Mouse (Mus musculus) neural tube, embryonic 11.5 days (tissue): ENCODE measurements around the gene Zzz3. TPM values are rescaled to one million over a fixed set of nuclear protein-coding genes. Genes with fewer than 3 reads are reported as not detected.

ENCODE experiments used
- ATAC-seq: fragments of 200-750 bp; cut with Nextera tagmentation; 2 replicates; pipeline ENCODE4 v1.8.0; 2017; ENCODE audit warnings: moderate number of reproducible peaks, mild to moderate bottlenecking, moderate TSS enrichment, moderate library complexity; ENCODE audit not compliant: insufficient read depth, low FRiP score, low TSS enrichment
- DNase-seq: peaks from one replicate; pipeline ENCODE4 v3.0.0-alpha.2; 2015; ENCODE audit warnings: low spot score
- H3K27ac ChIP-seq: fragments of 300-500 bp; sonication (generic); 2 replicates; pipeline ENCODE4 v1.5.1; 2014; ENCODE audit warnings: low read depth, mild to moderate bottlenecking, low read length
- H3K27me3 ChIP-seq: fragments of 300-500 bp; sonication (generic); 2 replicates; pipeline ENCODE4 v1.6.1; 2014; ENCODE audit warnings: mild to moderate bottlenecking, low read length, mixed read lengths; ENCODE audit not compliant: control insufficient read depth, insufficient read depth
- H3K36me3 ChIP-seq: fragments of 300-500 bp; sonication (generic); 2 replicates; pipeline ENCODE4 v1.6.1; 2014; ENCODE audit warnings: mild to moderate bottlenecking, low read length, moderate library complexity, mixed read lengths; ENCODE audit not compliant: control insufficient read depth, insufficient read depth
- H3K4me1 ChIP-seq: fragments of 300-500 bp; sonication (generic); 2 replicates; pipeline ENCODE4 v1.6.1; 2014; ENCODE audit warnings: low read length, mixed read lengths; ENCODE audit not compliant: control insufficient read depth, insufficient read depth
- H3K4me2 ChIP-seq: fragments of 300-500 bp; sonication (generic); 2 replicates; pipeline ENCODE4 v1.6.1; 2014; ENCODE audit warnings: low read depth, mild to moderate bottlenecking, moderate library complexity
- H3K4me3 ChIP-seq: fragments of 300-500 bp; sonication (generic); 2 replicates; pipeline ENCODE4 v1.5.1; 2014; ENCODE audit warnings: low read depth, low read length
- H3K9ac ChIP-seq: fragments of 300-500 bp; sonication (generic); 2 replicates; pipeline ENCODE4 v1.6.1; 2014; ENCODE audit warnings: mild to moderate bottlenecking, low read length
- H3K9me3 ChIP-seq: fragments of 300-500 bp; sonication (generic); 2 replicates; pipeline ENCODE4 v1.6.1; 2016; ENCODE audit warnings: low read length; ENCODE audit not compliant: control insufficient read depth
- WGBS: fragments of 180-500 bp; shearing (Covaris S2); extraction: QIAGEN DNeasy Blood & Tissue Kit; methylation state at CpG from one replicate; pipeline ENCODE4 v1.1.7; 2014; 5-methylcytosine and 5-hydroxymethylcytosine counted together
- polyA plus RNA-seq: library from polyadenylated mRNA; unstranded; fragments of >200 nt; fragmentation: Nextera tagmentation; extraction: Ambion mirVana; gene quantifications from 2 replicates; pipeline ENCODE4 v1.2.1, GENCODE M21; 2014

The Zzz3 gene
- polyA plus RNA-seq, 1 experiment from 2014 or later = 64.6 TPM

- no peaks in the 10 kb centered on the region; the same call in 1 of the 2 replicates for H3K4me1 ChIP-seq
- H3K36me3 ChIP-seq = no peaks in the 10 kb centered on the region
- 94% methylated on average over 3 of the region's 3 CpGs for WGBS
- H3K4me3 ChIP-seq = no peak overlapping the region
- H3K4me2 ChIP-seq = no peak overlapping the region
- H3K9me3 ChIP-seq = no peaks in the 10 kb centered on the region
- no peak overlapping the region for H3K27ac ChIP-seq
- ATAC-seq (no peak), DNase-seq (no peak)
- no peak overlapping the region for H3K9ac ChIP-seq
- no peaks in the 10 kb centered on the region for H3K27me3 ChIP-seq
These were observed 80.6 kb downstream of the Zzz3 start for GRCm38 (mm10) chr3:152475894-152476293.

DNA sequence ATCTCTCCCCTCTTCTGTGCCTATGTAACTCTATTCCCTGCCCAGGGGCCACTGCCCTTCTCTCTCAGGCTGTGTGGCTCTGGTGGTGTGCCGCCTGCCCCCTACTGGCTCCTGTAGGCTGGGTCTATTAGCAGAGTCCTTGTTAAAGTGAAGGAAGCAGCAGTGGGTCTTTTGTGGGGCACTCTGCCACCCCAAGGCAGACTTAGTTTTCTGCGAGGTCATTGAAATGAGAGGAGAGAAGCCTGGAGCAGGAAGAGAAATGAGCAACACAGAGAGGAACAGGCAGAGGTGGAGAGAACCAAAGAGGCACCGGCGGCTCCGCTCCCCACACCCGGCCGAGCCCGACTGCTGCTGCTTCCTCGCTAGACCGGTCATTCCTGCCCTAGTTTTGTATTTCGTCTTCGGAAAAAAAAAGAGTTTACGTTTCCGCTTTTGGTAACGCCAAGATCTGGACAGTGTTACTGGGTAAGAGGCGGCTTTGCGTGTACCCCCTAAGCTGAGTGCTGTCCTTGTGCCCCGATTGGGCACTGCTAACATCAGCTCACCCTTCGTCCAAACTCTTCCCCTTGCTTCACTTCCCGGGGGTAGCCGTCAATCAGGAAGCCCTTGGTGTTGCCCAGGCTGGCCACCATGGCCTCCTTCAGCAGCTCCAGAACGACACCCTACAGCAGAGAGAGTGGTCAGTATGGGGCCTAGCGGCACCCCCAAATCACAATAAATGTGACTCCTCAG lies 82.7 kb downstream of the Zzz3 start:
- no peaks in the 10 kb centered on the region for H3K27me3 ChIP-seq
- no peaks in the 10 kb centered on the region for H3K36me3 ChIP-seq
- peak; percentile 72 for ATAC-seq
- WGBS = 5% methylated on average over 23 of the region's 23 CpGs
- H3K27ac ChIP-seq = no peak overlapping the region
- peak overlapping the region; percentile 27 for H3K4me3 ChIP-seq
- H3K4me2 ChIP-seq = peak overlapping the region; percentile 45
- H3K9me3 ChIP-seq = no peaks in the 10 kb centered on the region
- H3K4me1 ChIP-seq = no peaks in the 10 kb centered on the region; the same call in 1 of the 2 replicates
- DNase-seq = peak; percentile 72
- peak overlapping the region; percentile 19 for H3K9ac ChIP-seq

DNA sequence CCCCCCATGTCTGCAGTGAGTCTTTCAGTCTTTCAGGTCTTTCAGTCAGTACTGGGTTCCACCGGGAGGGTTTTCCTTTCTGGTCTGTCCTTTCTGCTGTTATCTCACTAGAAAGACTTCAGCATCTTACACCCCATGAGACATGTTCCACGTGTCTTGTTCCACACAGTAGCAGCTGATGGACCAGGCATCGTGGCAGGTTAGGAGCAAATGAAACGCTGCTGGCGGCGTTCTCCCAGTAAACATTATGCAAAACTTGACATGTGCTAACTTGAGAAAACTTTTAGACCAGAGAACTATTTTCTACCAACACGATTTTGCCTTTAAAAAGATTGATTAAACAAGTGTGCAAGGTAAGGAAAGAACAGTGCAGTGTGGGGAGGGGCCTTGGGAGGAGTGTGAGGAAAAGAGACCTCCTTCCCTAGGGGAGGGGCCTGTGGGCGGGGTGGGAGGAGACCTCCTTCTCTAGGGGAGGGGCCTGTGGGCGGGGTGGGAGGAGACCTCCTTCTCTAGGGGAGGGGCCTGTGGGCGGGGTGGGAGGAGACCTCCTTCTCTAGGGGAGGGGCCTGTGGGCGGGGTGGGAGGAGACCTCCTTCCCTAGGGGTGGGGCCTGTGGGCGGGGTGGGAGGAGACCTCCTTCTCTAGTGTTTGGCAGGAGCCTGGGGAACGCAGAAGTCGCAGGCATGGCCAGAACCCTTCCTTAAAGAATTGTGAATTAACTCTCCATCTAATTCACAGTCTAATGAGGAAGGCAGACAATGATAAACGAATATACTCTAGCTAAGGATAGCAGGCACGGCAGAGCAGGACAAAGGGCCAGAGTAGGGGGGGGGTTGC lies 83.5 kb downstream of the Zzz3 start:
- H3K4me2 ChIP-seq = peak overlapping the region; percentile 45
- WGBS = 4% methylated on average over 11 of the region's 16 CpGs
- ATAC-seq = peak; percentile 62
- no peaks in the 10 kb centered on the region for H3K9me3 ChIP-seq
- no peaks in the 10 kb centered on the region for H3K27me3 ChIP-seq
- peak overlapping the region; percentile 27 for H3K4me3 ChIP-seq
- no peak overlapping the region for H3K27ac ChIP-seq
- H3K36me3 ChIP-seq = no peaks in the 10 kb centered on the region
- peak overlapping the region; percentile 18; the same call in 1 of the 2 replicates for H3K9ac ChIP-seq
- H3K4me1 ChIP-seq = no peaks in the 10 kb centered on the region; the same call in 1 of the 2 replicates
- peak; percentile 56 for DNase-seq

- DNase-seq (no peak), ATAC-seq (no peak)
- WGBS = 93% methylated on average over 6 of the region's 6 CpGs
- Histone ChIP-seq H3K36me3 (no peaks in the 10 kb centered on the region), H3K4me3 (no peak overlapping the region), H3K4me2 (no peak overlapping the region), H3K4me1 (no peaks in the 10 kb centered on the region; the same call in 1 of the 2 replicates), H3K27me3 (no peaks in the 10 kb centered on the region), H3K9ac (no peak overlapping the region), H3K9me3 (no peaks in the 10 kb centered on the region), H3K27ac (no peak overlapping the region)
These were observed 85.1 kb downstream of the Zzz3 start for GRCm38 (mm10) chr3:152480336-152480735.

DNA sequence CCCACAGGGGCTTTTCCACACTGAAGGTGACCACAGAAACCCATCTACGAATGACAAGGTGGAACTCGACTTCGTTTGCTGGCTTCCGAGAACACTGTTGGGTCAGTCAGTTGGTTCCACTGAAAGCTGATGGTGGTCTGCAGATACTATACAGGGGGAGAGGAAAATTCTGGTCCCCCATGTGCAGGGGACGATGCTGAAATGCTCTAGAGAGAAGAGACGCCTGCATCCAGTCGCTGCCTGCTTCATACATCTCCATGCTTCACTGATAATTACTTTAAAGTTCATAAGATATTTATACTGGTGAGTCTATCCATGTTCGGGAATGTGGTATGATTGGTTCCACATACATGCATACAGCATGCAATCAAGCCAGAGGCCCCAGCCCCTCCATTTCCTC lies 86.9 kb downstream of the Zzz3 start:
- Histone ChIP-seq H3K36me3 (no peaks in the 10 kb centered on the region), H3K27ac (no peak overlapping the region), H3K4me2 (no peak overlapping the region), H3K27me3 (no peaks in the 10 kb centered on the region), H3K9me3 (no peaks in the 10 kb centered on the region), H3K4me3 (no peak overlapping the region), H3K4me1 (no peaks in the 10 kb centered on the region; the same call in 1 of the 2 replicates), H3K9ac (no peak overlapping the region)
- 87% methylated on average over 8 of the region's 8 CpGs for WGBS
- ATAC-seq = no peak
- DNase-seq = no peak

- 0 out of 2 replicates have a peak overlapping the region, but pooled peaks have one; percentile 8 for H3K27ac ChIP-seq
- H3K9ac ChIP-seq = no peak overlapping the region
- H3K9me3 ChIP-seq = no peaks in the 10 kb centered on the region
- ATAC-seq (no peak), DNase-seq (no peak)
- H3K36me3 ChIP-seq = no peaks in the 10 kb centered on the region
- H3K4me2 ChIP-seq = no peak overlapping the region
- H3K4me1 ChIP-seq = no peaks in the 10 kb centered on the region
- WGBS = 54% methylated on average over 7 of the region's 7 CpGs
- H3K27me3 ChIP-seq = no peaks in the 10 kb centered on the region
- H3K4me3 ChIP-seq = no peak overlapping the region
These were observed 88.5 kb downstream of the Zzz3 start for GRCm38 (mm10) chr3:152483800-152484199.

- 65% methylated on average over 6 of the region's 6 CpGs for WGBS
- Histone ChIP-seq H3K9me3 (no peaks in the 10 kb centered on the region), H3K27ac (no peak overlapping the region), H3K4me3 (no peak overlapping the region), H3K36me3 (no peaks in the 10 kb centered on the region), H3K4me2 (no peak overlapping the region), H3K4me1 (no peaks in the 10 kb centered on the region), H3K27me3 (no peaks in the 10 kb centered on the region), H3K9ac (no peak overlapping the region)
- ATAC-seq (no peak), DNase-seq (no peak)
These were observed 88.9 kb downstream of the Zzz3 start for GRCm38 (mm10) chr3:152484206-152484605.

DNA sequence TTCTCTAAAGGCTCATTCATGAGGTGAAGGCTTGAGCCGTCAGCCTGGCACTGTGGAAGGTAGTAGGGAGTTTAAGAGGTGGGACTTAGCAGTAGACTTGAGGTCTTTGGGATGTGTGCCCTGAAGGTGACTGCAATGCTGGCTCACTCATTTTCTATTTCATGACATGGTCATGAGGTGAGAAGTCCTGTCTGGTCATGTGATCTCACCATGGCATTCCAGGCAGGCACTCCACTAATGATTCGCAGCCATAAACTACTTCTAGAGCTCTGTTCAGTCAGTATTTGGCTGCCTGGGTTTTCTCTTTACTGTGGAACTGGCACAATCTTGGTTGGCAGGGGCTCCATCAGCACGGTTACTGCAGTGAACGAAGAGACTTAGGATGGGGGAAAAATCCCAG lies 93.7 kb downstream of the Zzz3 start:
- Histone ChIP-seq H3K36me3 (no peaks in the 10 kb centered on the region), H3K4me1 (no peaks in the 10 kb centered on the region), H3K9ac (no peak overlapping the region), H3K9me3 (no peaks in the 10 kb centered on the region), H3K27me3 (no peaks in the 10 kb centered on the region), H3K4me3 (no peak overlapping the region), H3K27ac (no peak overlapping the region), H3K4me2 (no peak overlapping the region)
- ATAC-seq (no peak), DNase-seq (no peak)
- 88% methylated on average over 4 of the region's 4 CpGs for WGBS
